9 mouse cellular contexts compared by ENCODE assay signal in genomic region chr11:107629504-107629903, GRCm38 (mm10).
DNase-seq lines count a peak whose midpoint lies in the region; ATAC-seq and TF ChIP-seq lines count a peak whose summit lies in the region.
"Had no signal": no experiment of that assay in that cellular context is flagged by ENCODE, and none has a peak within 500 bp of the region (broad histone marks: within the 10 kb centered on the region; RNA-seq: fewer than 3 reads in every experiment).

No protein-coding gene starts in this region.

- H3K9ac ChIP-seq in ES-E14 (ENCODE audit: insufficient read depth, low read depth, low read length, poor library complexity, severe bottlenecking) = no peak overlapping the region
- H3K9ac ChIP-seq in forebrain, embryonic 15.5 days (replicated peaks) = no peak overlapping the region
- H3K9ac ChIP-seq: embryonic facial prominence, embryonic 12.5 days had no signal

- H3K27ac ChIP-seq in ES-E14 (ENCODE audit: insufficient read depth, low read depth, low read length, poor library complexity, severe bottlenecking) = no peak overlapping the region
- H3K27ac ChIP-seq in forebrain, embryonic 15.5 days (replicated peaks) = no peak overlapping the region
- H3K27ac ChIP-seq in hindbrain, embryonic 10.5 days = no peak overlapping the region
- H3K27ac ChIP-seq: embryonic facial prominence, embryonic 12.5 days had no signal

- peaks cover 38% of the 10 kb centered on the region for H3K36me3 ChIP-seq in ES-E14 (ENCODE audit: control insufficient read depth, insufficient read depth, low read length, poor library complexity, severe bottlenecking)
- H3K36me3 ChIP-seq in forebrain, embryonic 15.5 days = peaks cover 24% of the 10 kb centered on the region; the same call in 1 of the 2 replicates
- H3K36me3 ChIP-seq in hindbrain, embryonic 10.5 days = peaks cover 55% of the 10 kb centered on the region

- ATAC-seq in cerebellum, adult (ENCODE audit: insufficient number of reproducible peaks, low FRiP score, low TSS enrichment) = peak; percentile 52; the same call in 1 of the 2 replicates
- ATAC-seq in forebrain, embryonic 15.5 days (replicated peaks) = peak; percentile 69

- WGBS in forebrain, embryonic 15.5 days = 29% methylated on average over 4 of the region's 4 CpGs
- 43% methylated on average over 4 of the region's 4 CpGs for whole genome bisulfite sequencing in hindbrain, embryonic 10.5 days

- no peak overlapping the region for H3K4me3 ChIP-seq in ES-E14 (ENCODE audit: insufficient read depth in 1 of 2, low read depth in 1 of 2, low read length in 2 of 2, poor library complexity in 1 of 2, severe bottlenecking in 1 of 2)
- H3K4me3 ChIP-seq in forebrain, embryonic 15.5 days = no peak overlapping the region
- no peak overlapping the region for H3K4me3 ChIP-seq in hindbrain, embryonic 10.5 days
- H3K4me3 ChIP-seq: embryonic facial prominence, embryonic 12.5 days had no signal

- in situ Hi-C loops in ES-E14 (cut with MboI; ENCODE audit: low sequenced_read_pairs in 2 of 2, unreplicated experiment in 2 of 2) = no loop called here

- peak; percentile 37 for DNase-seq in ES-E14 (ENCODE audit: low read depth, low spot score)
- DNase-seq in hindbrain, embryonic 10.5 days (ENCODE audit: low spot score) = peak; percentile 67
- peak; percentile 22 for DNase-seq in layer of hippocampus, adult 9-10 months (ENCODE audit: low spot score)
- DNase-seq in lung, postnatal 10 days = peak; percentile 81
- peak; percentile 85 for DNase-seq in retina, embryonic 14.5 days (ENCODE audit: low spot score)
- DNase-seq in spleen, postnatal 4 days (ENCODE audit: low spot score in 2 of 2) = no peak

- no peak overlapping the region for H3K4me2 ChIP-seq in forebrain, embryonic 15.5 days (replicated peaks)
- H3K4me2 ChIP-seq: embryonic facial prominence, embryonic 12.5 days had no signal

- no peaks in the 10 kb centered on the region for H3K27me3 ChIP-seq in forebrain, embryonic 15.5 days
- no peaks in the 10 kb centered on the region for H3K27me3 ChIP-seq in hindbrain, embryonic 10.5 days (ENCODE audit: insufficient read depth, poor library complexity, severe bottlenecking)
- H3K27me3 ChIP-seq: embryonic facial prominence, embryonic 12.5 days had no signal

- H3K9me3 ChIP-seq in ES-E14 (ENCODE audit: control insufficient read depth, insufficient read depth, low read depth, low read length) = no peaks in the 10 kb centered on the region
- H3K9me3 ChIP-seq in forebrain, embryonic 15.5 days = no peaks in the 10 kb centered on the region
- no peaks in the 10 kb centered on the region for H3K9me3 ChIP-seq in hindbrain, embryonic 10.5 days
- H3K9me3 ChIP-seq: embryonic facial prominence, embryonic 12.5 days had no signal

- H3K4me1 ChIP-seq in ES-E14 (ENCODE audit: control insufficient read depth in 2 of 2, insufficient read depth in 2 of 2, low read length in 2 of 2, poor library complexity in 1 of 2) = no peaks in the 10 kb centered on the region
- no peaks in the 10 kb centered on the region for H3K4me1 ChIP-seq in forebrain, embryonic 15.5 days
- no peaks in the 10 kb centered on the region for H3K4me1 ChIP-seq in hindbrain, embryonic 10.5 days (replicated peaks)
- H3K4me1 ChIP-seq: embryonic facial prominence, embryonic 12.5 days had no signal

TF ChIP-seq in ES-E14, 5 proteins besides CTCF, POLR2A, EP300 and RAD21:
- TF ChIP-seq ZC3H11A (IDR thresholded peaks at IDR 0.05; ENCODE audit: borderline replicate concordance, low read depth, low read length) (peak; percentile 53; the same call in 1 of the 2 replicates), HCFC1 (IDR thresholded peaks at IDR 0.05; ENCODE audit: borderline replicate concordance, insufficient read depth, low read length) (no peak)
TF ChIP-seq in ES-E14: peak in this region for 1.

Comparison
In these comparisons a context has a peak if more than half of its experiments do, and no peak if none do; other contexts are left out.
1. DNase-seq: peak in ES-E14 (single experiment), hindbrain, embryonic 10.5 days (single experiment), layer of hippocampus, adult 9-10 months (single experiment), lung, postnatal 10 days (single experiment) and retina, embryonic 14.5 days (single experiment); none in spleen, postnatal 4 days (0 of 2).